Mouse (Mus musculus) lung, embryonic 15.5 days (tissue): ENCODE measurements around the gene Rap1b. TPM values are rescaled to one million over a fixed set of nuclear protein-coding genes. Genes with fewer than 3 reads are reported as not detected.

Source experiments
- ATAC-seq: fragments of 200-750 bp; cut with Nextera tagmentation; 2 replicates; pipeline ENCODE4 v1.8.0; 2017; ENCODE audit warnings: moderate number of reproducible peaks, borderline replicate concordance; ENCODE audit not compliant: low FRiP score, low TSS enrichment; ENCODE audit errors: extremely low read depth
- H3K27ac ChIP-seq: fragments of 300-500 bp; sonication (generic); 2 replicates; pipeline ENCODE4 v1.5.1; 2015; ENCODE audit warnings: moderate library complexity, mild to moderate bottlenecking, inconsistent platforms
- H3K27me3 ChIP-seq: fragments of 300-500 bp; sonication (generic); 2 replicates; pipeline ENCODE4 v1.6.1; 2015; ENCODE audit warnings: inconsistent platforms
- H3K36me3 ChIP-seq: fragments of 300-500 bp; sonication (generic); 2 replicates; pipeline ENCODE4 v1.6.1; 2015; ENCODE audit warnings: inconsistent platforms
- H3K4me1 ChIP-seq: fragments of 300-500 bp; sonication (generic); 2 replicates; pipeline ENCODE4 v1.6.1; 2015; ENCODE audit warnings: inconsistent platforms
- H3K4me2 ChIP-seq: fragments of 300-500 bp; sonication (generic); 2 replicates; pipeline ENCODE4 v1.6.1; 2015; ENCODE audit warnings: inconsistent platforms, mild to moderate bottlenecking, moderate library complexity
- H3K4me3 ChIP-seq: fragments of 300-500 bp; sonication (generic); 2 replicates; pipeline ENCODE4 v1.5.1; 2015; ENCODE audit warnings: mild to moderate bottlenecking, inconsistent platforms
- H3K9ac ChIP-seq: fragments of 300-500 bp; sonication (generic); 2 replicates; pipeline ENCODE4 v1.6.1; 2015; ENCODE audit warnings: inconsistent platforms
- H3K9me3 ChIP-seq: fragments of 300-500 bp; sonication (generic); 2 replicates; pipeline ENCODE4 v1.6.1; 2016; ENCODE audit warnings: inconsistent platforms
- WGBS: fragments of 180-500 bp; shearing (Covaris S2); methylation state at CpG from one replicate; pipeline ENCODE4 v1.1.7; 2015; 5-methylcytosine and 5-hydroxymethylcytosine counted together
- polyA plus RNA-seq: library from polyadenylated mRNA; unstranded; fragments of >200 nt; fragmentation: Nextera tagmentation; extraction: Ambion mirVana; gene quantifications from 2 replicates; pipeline ENCODE4 v1.2.1, GENCODE M21; 2015

Rap1b gene
- polyA plus RNA-seq, 1 experiment from 2014 or later: 219 TPM

DNA sequence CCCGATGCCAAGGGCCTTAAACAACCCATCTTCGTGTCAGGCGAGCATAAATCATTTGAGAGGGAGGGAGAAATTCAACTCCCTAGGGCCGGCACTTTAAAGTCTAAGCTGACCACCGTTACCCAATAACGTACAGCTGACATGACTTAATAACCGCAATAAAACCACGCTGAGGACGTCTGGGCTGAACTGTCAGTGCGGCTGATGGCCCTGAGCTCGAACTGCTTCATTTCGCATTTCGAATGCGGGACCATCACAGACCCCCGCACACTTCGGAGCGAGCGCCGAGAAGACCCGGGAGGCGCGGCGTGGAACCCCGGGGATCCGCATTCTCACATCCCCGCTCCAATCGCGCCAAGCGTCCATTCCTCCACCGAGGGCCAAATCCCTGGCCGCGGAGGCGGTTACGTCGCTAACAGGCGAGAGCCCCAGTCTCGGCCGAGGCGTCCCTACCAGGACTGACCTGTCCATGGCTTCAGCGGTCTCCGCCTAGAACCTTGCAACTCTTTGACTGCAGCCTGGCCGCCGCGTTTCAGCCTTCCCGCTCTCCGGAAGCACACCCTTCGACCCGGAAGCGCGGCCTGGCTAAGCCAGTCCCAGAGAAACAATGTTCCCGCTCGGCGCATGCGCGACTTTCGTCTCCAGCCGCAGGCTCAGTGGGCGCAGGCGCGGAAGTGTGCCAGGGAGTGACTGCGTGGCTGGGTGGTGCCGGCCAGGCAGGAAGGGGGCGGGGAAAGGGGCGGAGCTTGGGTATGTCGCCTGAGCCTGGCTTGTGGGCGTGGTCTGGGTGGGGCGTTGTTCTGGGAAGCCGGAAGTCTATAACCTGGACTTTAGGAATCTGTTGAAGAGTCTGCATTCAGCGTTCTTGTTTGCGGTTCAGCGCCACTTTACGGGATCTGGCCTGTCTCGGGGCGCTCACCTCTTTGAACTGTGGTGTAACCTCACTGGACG lies 53.4 kb downstream of the Rap1b start, which contains the start of gene Nup107:
Gene Nup107 (minus strand): TSS at position 565 of the 951 bp plus-strand sequence.
- Histone ChIP-seq H3K9ac (peak within 1 kb of the TSS; percentile 95), H3K27ac (peak within 1 kb of the TSS; percentile 87), H3K9me3 (no peaks in the 10 kb centered on the region), H3K27me3 (no peaks in the 10 kb centered on the region), H3K4me2 (peak within 1 kb of the TSS; percentile 73), H3K4me1 (peaks cover 18% of the 10 kb centered on the region), H3K36me3 (peaks cover 6% of the 10 kb centered on the region), H3K4me3 (peak within 1 kb of the TSS; percentile 99)
- under 1% methylated on average over 75 of the region's 75 CpGs for WGBS
- ATAC-seq: peak; percentile 98

DNA sequence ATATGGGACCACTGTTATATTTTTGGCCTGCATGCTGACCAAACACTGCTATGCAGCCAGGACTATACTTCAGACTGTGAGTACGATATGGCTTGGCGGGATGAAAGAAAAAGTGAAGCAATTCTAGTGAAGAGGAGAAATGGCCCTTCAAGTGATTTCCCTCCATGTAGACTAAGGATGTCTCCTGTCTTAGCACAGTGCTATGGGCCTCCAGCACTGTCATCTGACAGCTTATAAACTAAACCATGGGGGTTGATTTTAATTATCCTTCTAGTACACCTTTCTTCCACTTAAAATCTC lies 54.7 kb downstream of the Rap1b start:
- Histone ChIP-seq H3K27ac (no peak overlapping the region), H3K27me3 (no peaks in the 10 kb centered on the region), H3K9me3 (no peaks in the 10 kb centered on the region), H3K36me3 (peaks cover 19% of the 10 kb centered on the region), H3K4me3 (peak overlapping the region; percentile 99), H3K9ac (peak overlapping the region; percentile 95; the same call in 1 of the 2 replicates), H3K4me1 (peaks cover 18% of the 10 kb centered on the region), H3K4me2 (peak overlapping the region; percentile 73)
- WGBS: 79% methylated on average over 2 of the region's 2 CpGs
- no peak for ATAC-seq

DNA sequence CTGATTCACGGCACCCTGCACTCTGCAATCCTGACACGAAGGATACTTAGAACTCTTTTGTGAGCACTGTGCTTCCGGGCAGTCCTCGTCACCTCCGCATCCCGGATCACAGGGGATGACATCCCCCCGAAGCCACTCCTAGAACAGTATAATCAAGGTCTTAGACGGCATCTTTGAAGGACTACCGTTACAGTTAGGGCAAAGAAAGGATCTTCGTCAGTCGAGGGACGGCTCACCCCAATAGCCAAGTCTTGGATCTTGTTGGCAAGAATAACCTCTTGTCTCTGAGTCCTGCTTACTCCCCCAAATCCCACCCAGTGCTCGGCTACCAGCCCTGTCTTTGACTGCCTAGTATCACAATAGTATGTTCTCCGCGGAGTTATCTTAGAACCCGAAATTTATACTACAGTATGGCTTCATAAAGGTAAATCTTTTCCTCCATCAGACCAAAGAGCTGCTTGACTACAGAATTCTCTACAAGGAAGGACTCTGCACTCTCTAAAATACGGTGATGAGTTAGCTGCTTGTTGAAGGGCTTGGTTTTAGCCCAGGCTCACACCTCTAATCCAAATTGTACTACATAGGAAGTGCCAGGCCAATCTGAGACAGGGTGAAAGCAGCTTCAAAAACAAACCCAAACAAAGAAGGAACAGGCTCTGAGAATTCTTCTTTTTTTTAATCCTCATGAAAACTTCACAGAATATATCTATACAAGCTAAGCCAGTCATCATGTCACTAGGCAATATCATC lies 55.2 kb downstream of the Rap1b start:
- no peaks in the 10 kb centered on the region for H3K9me3 ChIP-seq
- H3K27ac ChIP-seq: no peak overlapping the region
- peaks cover 18% of the 10 kb centered on the region for H3K4me1 ChIP-seq
- H3K9ac ChIP-seq: no peak overlapping the region
- H3K27me3 ChIP-seq: no peaks in the 10 kb centered on the region
- ATAC-seq: no peak
- H3K36me3 ChIP-seq: peaks cover 24% of the 10 kb centered on the region
- 91% methylated on average over 17 of the region's 17 CpGs for WGBS
- peak overlapping the region; percentile 73 for H3K4me2 ChIP-seq
- H3K4me3 ChIP-seq: peak overlapping the region; percentile 99; the same call in 1 of the 2 replicates

DNA sequence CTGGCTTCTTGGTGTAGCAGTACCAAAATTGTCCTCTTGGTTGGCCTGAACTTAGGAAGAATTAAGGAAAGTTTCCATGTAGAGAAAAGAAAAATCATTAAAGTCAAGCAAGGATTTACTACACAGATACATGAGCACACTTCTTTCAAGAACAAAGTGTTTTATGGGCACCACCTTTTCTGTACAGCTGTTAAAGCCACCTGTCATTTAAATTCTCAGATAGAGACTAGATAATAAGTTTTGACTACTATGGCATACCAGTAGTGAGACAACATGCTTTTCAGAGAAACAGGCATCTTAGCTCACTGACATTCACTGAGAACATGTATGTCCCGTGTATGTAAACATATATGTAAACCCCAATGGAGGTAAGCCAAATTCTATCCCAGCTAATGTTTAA lies 55.8 kb downstream of the Rap1b start:
- Histone ChIP-seq H3K36me3 (peaks cover 29% of the 10 kb centered on the region), H3K4me2 (no peak overlapping the region), H3K9me3 (no peaks in the 10 kb centered on the region), H3K4me3 (no peak overlapping the region), H3K9ac (no peak overlapping the region), H3K27ac (no peak overlapping the region), H3K4me1 (peaks cover 18% of the 10 kb centered on the region), H3K27me3 (no peaks in the 10 kb centered on the region)
- ATAC-seq: no peak
- WGBS: 89% methylated on average over 1 of the region's 1 CpGs

DNA sequence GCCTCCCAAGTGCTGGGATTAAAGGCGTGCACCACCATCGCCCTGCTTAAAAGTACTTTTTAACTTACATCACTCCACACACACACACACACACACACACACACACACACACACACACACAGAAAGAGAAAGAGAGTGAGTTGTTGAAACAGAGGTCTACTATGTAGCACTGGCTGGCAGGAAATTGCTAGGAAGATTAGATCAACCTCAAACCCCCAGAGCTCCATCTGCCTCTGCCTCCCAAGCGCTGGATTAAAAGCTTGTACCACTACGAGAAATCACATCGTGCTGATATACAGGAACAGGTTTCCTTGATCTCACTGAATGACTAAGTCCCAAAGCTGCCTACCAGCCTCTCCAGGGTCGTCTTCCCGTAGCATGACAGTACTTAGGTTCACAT lies 61.2 kb downstream of the Rap1b start:
- Histone ChIP-seq H3K36me3 (peaks cover 72% of the 10 kb centered on the region), H3K9me3 (no peaks in the 10 kb centered on the region)

DNA sequence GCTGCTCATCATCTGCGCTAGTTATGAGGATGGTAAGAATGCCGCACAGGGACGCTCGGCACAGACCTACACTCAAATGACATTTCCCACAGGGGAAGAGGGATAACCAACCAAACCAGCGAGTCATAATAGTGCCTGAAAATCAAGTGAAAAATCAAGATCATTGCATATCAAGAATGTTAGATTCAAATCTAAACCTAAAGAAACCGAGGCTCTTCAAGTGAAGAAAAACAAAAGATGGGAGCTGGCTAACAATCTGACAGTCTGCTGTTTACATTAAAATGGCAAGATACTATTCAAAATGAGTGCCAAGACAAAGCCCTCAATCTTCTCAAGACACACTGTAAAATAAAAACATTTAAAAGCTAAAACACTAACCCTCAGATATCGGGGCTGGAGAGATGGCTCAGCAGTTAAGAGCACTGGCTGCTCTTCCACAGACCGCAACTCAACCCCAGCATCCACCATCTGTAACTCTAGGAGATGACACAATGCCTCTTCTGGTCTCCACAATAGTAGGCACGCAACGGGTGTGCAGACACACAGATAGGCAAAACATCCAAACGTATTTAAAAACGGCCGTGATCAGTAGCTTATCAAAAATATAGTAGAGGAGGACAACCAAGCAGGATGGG lies 61.9 kb downstream of the Rap1b start:
- Histone ChIP-seq H3K27ac (no peak overlapping the region), H3K4me3 (no peak overlapping the region), H3K27me3 (no peaks in the 10 kb centered on the region), H3K36me3 (peaks cover 77% of the 10 kb centered on the region), H3K9ac (no peak overlapping the region), H3K9me3 (no peaks in the 10 kb centered on the region), H3K4me2 (no peak overlapping the region), H3K4me1 (no peaks in the 10 kb centered on the region)
- no peak for ATAC-seq
- 92% methylated on average over 13 of the region's 13 CpGs for WGBS

More for the DNA sequence above, 61.2 kb downstream of the Rap1b start:
- H3K9ac ChIP-seq: no peak overlapping the region
- H3K27me3 ChIP-seq: no peaks in the 10 kb centered on the region
- WGBS: 92% methylated on average over 7 of the region's 7 CpGs
- no peak overlapping the region for H3K27ac ChIP-seq
- H3K4me3 ChIP-seq: no peak overlapping the region
- H3K4me1 ChIP-seq: no peaks in the 10 kb centered on the region
- no peak overlapping the region for H3K4me2 ChIP-seq
- no peak for ATAC-seq

DNA sequence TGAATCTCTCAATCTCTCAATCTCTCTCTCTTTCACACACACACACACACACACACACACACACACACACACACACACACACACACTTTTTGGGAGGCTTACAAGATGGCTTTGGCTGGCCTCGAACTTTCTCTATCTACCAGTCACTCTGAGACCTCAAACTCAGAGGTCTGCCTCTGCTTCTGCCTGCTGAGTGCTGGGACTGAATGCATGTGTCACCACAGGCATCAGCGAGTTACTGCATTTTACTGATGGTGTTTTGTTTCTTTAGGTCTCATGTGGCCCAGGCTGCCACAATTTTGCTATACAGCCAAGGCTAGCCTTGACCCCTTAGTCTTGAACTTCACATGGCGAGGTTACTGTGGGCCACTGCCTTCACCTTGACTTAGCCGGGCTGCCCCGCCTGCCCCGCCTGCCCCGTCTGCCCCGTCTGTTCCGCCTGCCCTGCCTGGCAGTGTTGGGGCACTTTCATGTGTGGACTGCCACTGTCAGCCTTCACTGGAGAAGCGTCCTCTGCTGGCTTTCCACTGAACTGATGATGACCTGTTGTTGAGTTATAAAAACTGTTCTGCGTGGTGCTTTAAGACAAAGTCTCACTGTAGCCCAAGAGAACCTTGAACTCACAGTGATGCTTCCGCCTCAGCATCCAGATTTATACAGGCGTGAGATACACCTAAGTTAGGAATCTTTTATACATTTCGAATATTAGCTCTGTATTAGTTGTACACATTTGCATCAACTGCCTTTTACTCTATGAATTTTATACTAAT lies 63.2 kb downstream of the Rap1b start:
- Histone ChIP-seq H3K4me1 (no peaks in the 10 kb centered on the region), H3K36me3 (peaks cover 85% of the 10 kb centered on the region), H3K4me2 (no peak overlapping the region), H3K27me3 (no peaks in the 10 kb centered on the region), H3K4me3 (no peak overlapping the region), H3K9ac (no peak overlapping the region), H3K9me3 (no peaks in the 10 kb centered on the region), H3K27ac (no peak overlapping the region)
- WGBS: 93% methylated on average over 14 of the region's 14 CpGs
- no peak for ATAC-seq

DNA sequence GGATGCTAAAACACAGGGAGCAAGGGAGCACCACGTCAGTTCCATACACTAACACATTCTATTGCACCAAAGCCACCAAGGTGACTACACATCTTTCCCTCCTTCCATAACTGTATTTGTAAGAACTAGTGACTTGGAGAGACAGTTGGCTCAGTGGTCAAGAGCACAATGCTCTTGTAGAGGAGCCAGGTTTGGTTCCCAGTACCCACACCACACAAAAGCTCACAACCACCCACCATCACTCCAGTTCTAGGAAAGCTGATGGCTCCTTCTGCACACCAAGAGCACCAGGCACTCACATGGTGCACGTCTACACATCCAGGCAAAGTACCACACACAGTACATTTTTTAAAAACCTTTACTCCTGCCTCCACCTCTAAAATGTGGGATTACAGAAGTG lies 63.8 kb downstream of the Rap1b start:
- 78% methylated on average over 2 of the region's 2 CpGs for WGBS

DNA sequence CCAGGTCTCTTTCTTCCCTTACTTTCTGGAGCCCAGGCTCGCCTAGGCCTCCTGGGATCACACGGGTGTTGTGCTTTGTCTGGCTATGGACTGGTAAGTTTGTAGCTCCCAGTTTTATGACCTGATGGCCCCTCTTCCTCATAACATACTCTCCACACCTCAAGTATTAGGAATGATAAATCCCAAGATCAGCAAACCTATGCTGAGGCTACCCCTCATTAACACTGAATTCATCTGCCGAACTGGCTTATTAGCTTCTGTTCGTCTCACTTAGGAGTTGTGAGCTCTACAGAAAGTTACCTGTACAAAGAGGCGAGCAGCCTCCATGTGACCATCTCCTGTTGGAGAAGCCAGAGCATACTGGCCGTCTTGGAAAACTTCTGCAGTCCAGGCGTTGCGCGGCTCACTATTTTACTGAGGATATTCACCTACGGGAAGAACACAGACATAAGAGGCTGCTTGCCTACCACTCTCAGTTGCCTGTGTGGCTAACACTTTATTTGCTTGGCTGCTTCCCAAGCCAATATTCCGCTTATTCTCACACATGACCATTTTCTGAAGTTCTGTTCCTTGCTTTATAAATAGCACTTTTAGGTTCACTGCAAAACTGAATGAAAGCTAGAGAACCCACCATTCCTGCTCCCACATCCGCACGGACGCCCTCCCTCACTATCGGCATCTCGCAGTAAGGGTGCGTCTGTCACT lies 64.7 kb downstream of the Rap1b start:
- Histone ChIP-seq H3K4me1 (no peaks in the 10 kb centered on the region), H3K9ac (no peak overlapping the region), H3K36me3 (peaks cover 83% of the 10 kb centered on the region), H3K9me3 (no peaks in the 10 kb centered on the region), H3K4me3 (no peak overlapping the region), H3K27ac (no peak overlapping the region), H3K4me2 (no peak overlapping the region), H3K27me3 (no peaks in the 10 kb centered on the region)
- WGBS: 92% methylated on average over 17 of the region's 17 CpGs
- no peak for ATAC-seq

More for the DNA sequence above, 63.8 kb downstream of the Rap1b start:
- no peaks in the 10 kb centered on the region for H3K27me3 ChIP-seq
- H3K4me3 ChIP-seq: no peak overlapping the region
- ATAC-seq: no peak
- H3K9ac ChIP-seq: no peak overlapping the region
- no peak overlapping the region for H3K4me2 ChIP-seq
- no peak overlapping the region for H3K27ac ChIP-seq
- H3K9me3 ChIP-seq: no peaks in the 10 kb centered on the region
- no peaks in the 10 kb centered on the region for H3K4me1 ChIP-seq
- peaks cover 83% of the 10 kb centered on the region for H3K36me3 ChIP-seq

DNA sequence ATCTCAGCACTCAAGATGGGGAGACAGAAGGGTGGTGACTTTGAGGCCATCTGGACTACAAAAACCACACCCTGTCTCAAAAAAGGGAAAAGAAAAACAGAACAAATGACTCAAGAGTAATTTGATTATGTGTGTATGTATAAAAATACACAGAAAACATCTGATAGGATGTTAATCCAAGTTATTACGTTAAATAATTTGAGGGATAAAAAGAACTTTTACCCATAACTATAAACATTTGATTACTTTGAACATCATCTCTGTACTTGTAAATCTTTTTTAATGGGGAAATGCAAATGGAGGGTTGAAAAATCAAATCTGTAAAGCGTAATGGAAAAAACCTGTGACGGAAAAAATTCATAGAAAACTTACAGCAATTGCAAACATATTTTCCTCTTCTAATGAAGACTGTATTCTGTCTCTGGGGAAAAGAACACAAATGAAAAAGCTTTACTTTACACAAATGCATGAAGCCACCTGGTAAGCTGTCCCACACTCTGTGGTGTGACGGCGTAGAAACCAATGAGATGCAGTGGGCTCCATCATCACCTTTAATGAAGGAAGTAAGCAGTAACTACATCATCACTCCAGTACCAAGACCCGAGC lies 65.4 kb downstream of the Rap1b start:
- no peaks in the 10 kb centered on the region for H3K4me1 ChIP-seq
- no peak overlapping the region for H3K9ac ChIP-seq
- no peak overlapping the region for H3K4me3 ChIP-seq
- no peak for ATAC-seq
- no peak overlapping the region for H3K4me2 ChIP-seq
- no peaks in the 10 kb centered on the region for H3K9me3 ChIP-seq
- 92% methylated on average over 6 of the region's 6 CpGs for WGBS
- H3K27ac ChIP-seq: no peak overlapping the region
- no peaks in the 10 kb centered on the region for H3K27me3 ChIP-seq
- H3K36me3 ChIP-seq: peaks cover 82% of the 10 kb centered on the region
